In the genomic region with DNA sequence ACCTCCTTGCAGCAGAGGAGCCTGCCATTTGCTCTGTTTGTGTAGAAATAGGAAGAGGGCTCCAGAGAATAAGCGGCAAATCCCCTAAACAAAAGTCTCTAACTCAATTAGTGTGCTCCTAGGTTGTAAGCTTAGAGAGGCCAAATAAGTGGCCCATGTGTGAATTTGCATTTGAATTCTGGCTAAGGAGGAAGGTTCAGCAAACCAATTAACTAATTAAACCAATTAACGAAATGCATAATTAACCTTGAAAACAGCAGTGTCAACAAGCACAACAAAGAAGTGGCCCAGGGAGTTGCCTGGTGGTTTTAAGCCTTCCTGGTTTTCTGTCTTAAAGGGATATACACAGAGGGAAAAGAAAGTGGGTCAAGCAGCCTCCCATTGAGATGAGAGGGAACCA, we compare ENCODE assay signal across 19 mouse cellular contexts.
A peak's percentile ranks its signal among the peaks of the same experiment; 100 is the strongest.
DNase-seq lines count a peak whose midpoint lies in the region; ATAC-seq lines count a peak whose summit lies in the region.
"Had no signal": no experiment of that assay in that cellular context is flagged by ENCODE, and none has a peak within 500 bp of the region (broad histone marks: within the 10 kb centered on the region; RNA-seq: fewer than 3 reads in every experiment).

No protein-coding gene starts in this region.

- no peak overlapping the region for H3K27ac ChIP-seq in midbrain, embryonic 11.5 days (ENCODE audit: low read depth, low read length)
- no peak overlapping the region for H3K27ac ChIP-seq in midbrain, embryonic 10.5 days (replicated peaks)
- H3K27ac ChIP-seq in forebrain, embryonic 14.5 days (ENCODE audit: low read depth, low read length), result no peak overlapping the region
- H3K27ac ChIP-seq in midbrain, embryonic 12.5 days (replicated peaks), result no peak overlapping the region
- H3K27ac ChIP-seq: kidney, postnatal 0 days; limb, embryonic 12.5 days; liver, embryonic 13.5 days had no signal

- no peak for DNase-seq in midbrain, embryonic 11.5 days (ENCODE audit: low spot score, missing footprints)
- DNase-seq in midbrain, embryonic 10.5 days (ENCODE audit: low spot score), result no peak
- DNase-seq in forebrain, embryonic 14.5 days (ENCODE audit: low spot score), result peak; percentile 89
- DNase-seq in retina, postnatal 1 day, result peak; percentile 94
- DNase-seq in c-Kit-positive CD71-positive TER-119-positive erythroid progenitor cells, embryonic 14.5 days (ENCODE audit: low spot score), result no peak
- DNase-seq in layer of hippocampus, postnatal 25 days (ENCODE audit: extremely low spot score in 1 of 2, low spot score in 1 of 2), result no peak
- DNase-seq: cerebellum, adult 18-20 months; cerebellum, postnatal 36 days; heart, postnatal 36 days; liver, embryonic 13.5 days; thymus, postnatal 36 days had no signal

- H3K9ac ChIP-seq in midbrain, embryonic 11.5 days (ENCODE audit: low read length), result no peak overlapping the region
- no peak overlapping the region for H3K9ac ChIP-seq in forebrain, embryonic 14.5 days (ENCODE audit: low read length)
- H3K9ac ChIP-seq in midbrain, embryonic 12.5 days (replicated peaks), result no peak overlapping the region
- H3K9ac ChIP-seq: heart, embryonic 12.5 days; limb, embryonic 12.5 days; liver, embryonic 13.5 days had no signal

- no peak overlapping the region for H3K4me3 ChIP-seq in midbrain, embryonic 11.5 days (ENCODE audit: low read depth, low read length)
- H3K4me3 ChIP-seq in midbrain, embryonic 10.5 days, result no peak overlapping the region
- H3K4me3 ChIP-seq in forebrain, embryonic 14.5 days (ENCODE audit: low read depth, low read length), result no peak overlapping the region
- H3K4me3 ChIP-seq in midbrain, embryonic 12.5 days, result no peak overlapping the region
- H3K4me3 ChIP-seq: erythroblast, embryonic 14.5 days; heart, embryonic 12.5 days; limb, embryonic 12.5 days; liver, embryonic 13.5 days; megakaryocyte, embryonic 14.5 days had no signal

- H3K36me3 ChIP-seq in midbrain, embryonic 11.5 days (ENCODE audit: control insufficient read depth, insufficient read depth, low read length), result no peaks in the 10 kb centered on the region
- H3K36me3 ChIP-seq in midbrain, embryonic 10.5 days, result no peaks in the 10 kb centered on the region
- H3K36me3 ChIP-seq in forebrain, embryonic 14.5 days (ENCODE audit: control insufficient read depth, insufficient read depth, low read length), result no peaks in the 10 kb centered on the region
- no peaks in the 10 kb centered on the region for H3K36me3 ChIP-seq in midbrain, embryonic 12.5 days
- H3K36me3 ChIP-seq: G1E; heart, embryonic 12.5 days; limb, embryonic 12.5 days; liver, embryonic 13.5 days had no signal

- 9% methylated on average over 2 of the region's 2 CpGs for WGBS in midbrain, embryonic 11.5 days
- 10% methylated on average over 2 of the region's 2 CpGs for WGBS in midbrain, embryonic 10.5 days
- WGBS in forebrain, embryonic 14.5 days, result 3% methylated on average over 2 of the region's 2 CpGs
- 12% methylated on average over 2 of the region's 2 CpGs for WGBS in midbrain, embryonic 12.5 days

- H3K9me3 ChIP-seq in midbrain, embryonic 11.5 days (ENCODE audit: control insufficient read depth, low read length), result no peaks in the 10 kb centered on the region
- no peaks in the 10 kb centered on the region for H3K9me3 ChIP-seq in midbrain, embryonic 10.5 days (replicated peaks)
- no peaks in the 10 kb centered on the region for H3K9me3 ChIP-seq in forebrain, embryonic 14.5 days (replicated peaks; ENCODE audit: control insufficient read depth, low read length)
- H3K9me3 ChIP-seq in midbrain, embryonic 12.5 days, result no peaks in the 10 kb centered on the region
- H3K9me3 ChIP-seq: heart, embryonic 12.5 days; limb, embryonic 12.5 days; liver, embryonic 13.5 days; megakaryocyte, embryonic 14.5 days had no signal

- 0 out of 2 replicates have a peak, but pooled peaks have one; percentile 33 for ATAC-seq in midbrain, embryonic 11.5 days (ENCODE audit: low FRiP score)
- peak; percentile 93 for ATAC-seq in forebrain, embryonic 14.5 days
- peak; percentile 77 for ATAC-seq in midbrain, embryonic 12.5 days (ENCODE audit: low FRiP score, low read depth)
- ATAC-seq: intestine, embryonic 16.5 days had no signal

- H3K4me2 ChIP-seq in midbrain, embryonic 11.5 days, result no peak overlapping the region
- no peak overlapping the region for H3K4me2 ChIP-seq in forebrain, embryonic 14.5 days (ENCODE audit: low read length)
- H3K4me2 ChIP-seq in midbrain, embryonic 12.5 days (replicated peaks), result no peak overlapping the region
- H3K4me2 ChIP-seq: heart, embryonic 12.5 days; limb, embryonic 12.5 days; liver, embryonic 13.5 days had no signal

- no peaks in the 10 kb centered on the region for H3K27me3 ChIP-seq in midbrain, embryonic 11.5 days (ENCODE audit: control insufficient read depth, insufficient read depth, low read length)
- peaks cover 7% of the 10 kb centered on the region; the same call in 1 of the 2 replicates for H3K27me3 ChIP-seq in midbrain, embryonic 10.5 days (ENCODE audit: low read depth, poor library complexity, severe bottlenecking)
- peaks cover 66% of the 10 kb centered on the region for H3K27me3 ChIP-seq in forebrain, embryonic 14.5 days (replicated peaks; ENCODE audit: control insufficient read depth, insufficient read depth, low read length)
- H3K27me3 ChIP-seq in midbrain, embryonic 12.5 days, result peaks cover 14% of the 10 kb centered on the region
- H3K27me3 ChIP-seq: limb, embryonic 12.5 days; liver, embryonic 13.5 days; megakaryocyte, embryonic 14.5 days had no signal

- peaks cover 3% of the 10 kb centered on the region; the same call in 1 of the 2 replicates for H3K4me1 ChIP-seq in midbrain, embryonic 11.5 days (ENCODE audit: control insufficient read depth, insufficient read depth, low read length)
- H3K4me1 ChIP-seq in midbrain, embryonic 10.5 days, result peaks cover 18% of the 10 kb centered on the region
- peaks cover 8% of the 10 kb centered on the region for H3K4me1 ChIP-seq in forebrain, embryonic 14.5 days (ENCODE audit: control insufficient read depth, insufficient read depth, low read length)
- H3K4me1 ChIP-seq in midbrain, embryonic 12.5 days, result 0 out of 2 replicates have a peak, but pooled peaks cover 3% of the 10 kb centered on the region

Comparison
In these comparisons a context has a peak if more than half of its experiments do, and no peak if none do; other contexts are left out.
1. ATAC-seq: peak in every context shown above with its lines; median percentile 93 in forebrain, embryonic 14.5 days; 77 in midbrain, embryonic 12.5 days; 33 in midbrain, embryonic 11.5 days.
2. DNase-seq: peak in forebrain, embryonic 14.5 days (single experiment) and retina, postnatal 1 day (single experiment); none in midbrain, embryonic 11.5 days (single experiment), midbrain, embryonic 10.5 days (single experiment), c-Kit-positive CD71-positive TER-119-positive erythroid progenitor cells, embryonic 14.5 days (single experiment) and layer of hippocampus, postnatal 25 days (0 of 2).